Mouse (Mus musculus) hindbrain, embryonic 10.5 days (tissue): Measurements from ENCODE around the gene Tmed10. TPM values are rescaled to one million over a fixed set of nuclear protein-coding genes. Genes with fewer than 3 reads are reported as not detected.
A peak's percentile ranks its signal among the peaks of the same experiment; 100 is the strongest.

Source experiments
- DNase-seq: peaks from one replicate; pipeline ENCODE4 v3.0.0-alpha.2; 2017; ENCODE audit warnings: low spot score
- H3K27ac ChIP-seq: fragments of 300-500 bp; sonication (generic); 2 replicates; pipeline ENCODE4 v1.5.1; 2016; ENCODE audit warnings: mild to moderate bottlenecking, moderate library complexity
- H3K27me3 ChIP-seq: fragments of 300-500 bp; sonication (generic); 2 replicates; pipeline ENCODE4 v1.6.1; 2016; ENCODE audit warnings: mild to moderate bottlenecking; ENCODE audit not compliant: poor library complexity, insufficient read depth, severe bottlenecking
- H3K36me3 ChIP-seq: fragments of 300-500 bp; sonication (generic); 2 replicates; pipeline ENCODE4 v1.6.1; 2016; ENCODE audit warnings: mild to moderate bottlenecking, moderate library complexity
- H3K4me1 ChIP-seq: fragments of 300-500 bp; sonication (generic); replicated peaks from 2 replicates; pipeline ENCODE4 v1.6.1; 2016; ENCODE audit warnings: mild to moderate bottlenecking
- H3K4me3 ChIP-seq: fragments of 300-500 bp; sonication (generic); 2 replicates; pipeline ENCODE4 v1.5.1; 2016; ENCODE audit warnings: mild to moderate bottlenecking, moderate library complexity
- H3K9me3 ChIP-seq: fragments of 300-500 bp; sonication (generic); 2 replicates; pipeline ENCODE4 v1.6.1; 2016; ENCODE audit warnings: mild to moderate bottlenecking, moderate library complexity
- WGBS: fragments of 180-500 bp; shearing (Covaris S2); methylation state at CpG from one replicate; pipeline ENCODE4 v1.1.7; 2016; 5-methylcytosine and 5-hydroxymethylcytosine counted together
- polyA plus RNA-seq: library from polyadenylated mRNA; unstranded; fragments of >200 nt; fragmentation: Nextera tagmentation; extraction: Ambion mirVana; gene quantifications from 2 replicates; pipeline ENCODE4 v1.2.1, GENCODE M21; 2016

The Tmed10 gene
- polyA plus RNA-seq, 1 experiment from 2014 or later = 254 TPM

DNA sequence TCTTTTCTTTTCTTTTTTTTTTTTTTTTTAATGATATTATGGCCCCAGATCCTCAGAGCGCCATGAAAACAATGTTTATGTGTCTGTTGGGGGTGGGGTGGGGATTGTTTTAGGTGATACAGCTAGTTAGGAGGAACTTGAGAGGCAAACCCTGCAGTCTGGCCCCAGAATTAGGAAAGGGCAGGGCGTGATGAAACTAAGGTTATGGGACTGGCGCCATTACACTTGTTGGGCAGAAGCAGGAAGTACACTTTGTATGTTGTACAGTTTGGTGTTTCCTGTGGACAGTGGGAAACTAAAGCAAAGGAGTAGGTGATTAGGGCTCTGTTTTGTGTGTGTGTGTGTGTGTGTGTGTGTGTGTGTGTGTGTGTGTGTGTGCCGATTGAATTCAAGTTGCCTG, 34.7 kb downstream of the Tmed10 start:
- DNase-seq = no peak
- 45% methylated on average over 4 of the region's 4 CpGs for WGBS
- no peaks in the 10 kb centered on the region for H3K27me3 ChIP-seq
- H3K4me1 ChIP-seq = peaks cover 31% of the 10 kb centered on the region
- H3K36me3 ChIP-seq = peaks cover 44% of the 10 kb centered on the region
- H3K27ac ChIP-seq = no peak overlapping the region
- H3K9me3 ChIP-seq = no peaks in the 10 kb centered on the region
- H3K4me3 ChIP-seq = peak overlapping the region; percentile 83

- Histone ChIP-seq H3K4me1 (peaks cover 31% of the 10 kb centered on the region), H3K9me3 (no peaks in the 10 kb centered on the region), H3K4me3 (peak within 1 kb of the TSS; percentile 83), H3K36me3 (peaks cover 44% of the 10 kb centered on the region), H3K27me3 (no peaks in the 10 kb centered on the region), H3K27ac (peak within 1 kb of the TSS; percentile 97)
- DNase-seq = peak; percentile 95
- under 1% methylated on average over 36 of the region's 36 CpGs for WGBS
These were observed 35.4 kb downstream of the Tmed10 start, which contains the start of gene Nek9 for GRCm38 (mm10) chr12:85339243-85339729. Nek9 (minus strand) TSS chr12:85339362.

GRCm38 (mm10) chr12:85338815-85339214, 35.8 kb downstream of the Tmed10 start:
- peak overlapping the region; percentile 83 for H3K4me3 ChIP-seq
- no peaks in the 10 kb centered on the region for H3K9me3 ChIP-seq
- peak overlapping the region; percentile 97 for H3K27ac ChIP-seq
- no peaks in the 10 kb centered on the region for H3K27me3 ChIP-seq
- H3K4me1 ChIP-seq = peaks cover 31% of the 10 kb centered on the region
- DNase-seq = no peak
- WGBS = under 1% methylated on average over 42 of the region's 42 CpGs
- H3K36me3 ChIP-seq = peaks cover 44% of the 10 kb centered on the region

- peak overlapping the region; percentile 83 for H3K4me3 ChIP-seq
- peaks cover 31% of the 10 kb centered on the region for H3K4me1 ChIP-seq
- no peaks in the 10 kb centered on the region for H3K27me3 ChIP-seq
- peaks cover 46% of the 10 kb centered on the region for H3K36me3 ChIP-seq
- no peak overlapping the region for H3K27ac ChIP-seq
- no peak for DNase-seq
- H3K9me3 ChIP-seq = no peaks in the 10 kb centered on the region
- whole genome bisulfite sequencing = 89% methylated on average over 6 of the region's 6 CpGs
These were observed 36.9 kb downstream of the Tmed10 start for GRCm38 (mm10) chr12:85337567-85338311.

DNA sequence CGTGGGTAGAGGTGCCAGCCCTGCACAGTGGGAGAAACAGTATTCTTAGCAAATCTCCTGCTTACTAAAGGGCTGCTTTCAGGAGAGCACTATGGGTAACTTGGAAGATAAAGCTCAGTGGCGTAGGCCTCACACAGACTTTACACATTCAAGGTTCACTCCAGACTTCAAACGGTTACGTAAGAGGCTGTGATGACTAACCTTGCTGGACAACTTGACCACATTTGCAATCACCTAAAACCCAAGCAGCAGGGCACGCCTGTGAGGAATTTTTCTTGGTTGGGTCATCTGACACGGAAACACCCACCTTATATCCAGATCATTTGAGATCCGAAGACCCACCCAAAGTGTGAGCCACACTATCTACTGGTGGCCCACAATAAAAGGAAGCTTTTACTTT, 44.5 kb downstream of the Tmed10 start:
- Histone ChIP-seq H3K27me3 (no peaks in the 10 kb centered on the region), H3K9me3 (no peaks in the 10 kb centered on the region), H3K4me3 (no peak overlapping the region), H3K36me3 (peaks cover 90% of the 10 kb centered on the region), H3K4me1 (no peaks in the 10 kb centered on the region), H3K27ac (no peak overlapping the region)
- no peak for DNase-seq
- WGBS = 93% methylated on average over 7 of the region's 7 CpGs

- Histone ChIP-seq H3K36me3 (peaks cover 99% of the 10 kb centered on the region), H3K9me3 (no peaks in the 10 kb centered on the region), H3K27ac (no peak overlapping the region), H3K4me3 (no peak overlapping the region), H3K4me1 (no peaks in the 10 kb centered on the region), H3K27me3 (no peaks in the 10 kb centered on the region)
- 81% methylated on average over 3 of the region's 3 CpGs for WGBS
- DNase-seq = no peak
These were observed 66.0 kb downstream of the Tmed10 start for GRCm38 (mm10) chr12:85308651-85309050.

GRCm38 (mm10) chr12:85305247-85305892, 69.3 kb downstream of the Tmed10 start:
- Histone ChIP-seq H3K36me3 (peaks cover 98% of the 10 kb centered on the region), H3K27me3 (no peaks in the 10 kb centered on the region), H3K4me3 (no peak overlapping the region), H3K9me3 (no peaks in the 10 kb centered on the region), H3K4me1 (no peaks in the 10 kb centered on the region), H3K27ac (no peak overlapping the region)
- 56% methylated on average over 16 of the region's 16 CpGs for WGBS
- peak; percentile 82 for DNase-seq

- H3K36me3 ChIP-seq = peaks cover 98% of the 10 kb centered on the region
- H3K4me1 ChIP-seq = no peaks in the 10 kb centered on the region
- H3K27me3 ChIP-seq = no peaks in the 10 kb centered on the region
- no peak for DNase-seq
- WGBS = 84% methylated on average over 4 of the region's 4 CpGs
- H3K27ac ChIP-seq = no peak overlapping the region
- no peaks in the 10 kb centered on the region for H3K9me3 ChIP-seq
- no peak overlapping the region for H3K4me3 ChIP-seq
These were observed 69.9 kb downstream of the Tmed10 start for GRCm38 (mm10) chr12:85304725-85305124.

DNA sequence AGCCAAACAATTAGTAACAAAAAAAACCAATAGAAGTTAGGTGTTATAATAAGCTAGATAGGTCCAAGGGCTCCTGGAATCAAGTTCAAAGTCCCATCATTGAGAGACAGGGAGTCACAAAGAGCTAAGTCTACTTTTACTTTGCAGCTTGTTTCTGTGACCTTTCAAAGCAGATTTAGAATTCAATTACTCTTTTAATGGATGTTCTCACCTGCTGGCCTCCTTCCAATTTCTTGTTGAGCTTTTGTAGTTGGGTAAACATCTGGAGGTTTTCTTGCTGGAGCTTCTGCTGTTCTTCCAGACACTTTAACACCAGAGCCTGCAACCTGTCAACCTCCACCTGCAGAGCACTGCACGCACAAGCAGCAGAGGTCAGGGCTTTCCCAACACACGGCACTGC, 71.4 kb downstream of the Tmed10 start:
- no peaks in the 10 kb centered on the region for H3K4me1 ChIP-seq
- H3K36me3 ChIP-seq = peaks cover 98% of the 10 kb centered on the region
- no peaks in the 10 kb centered on the region for H3K9me3 ChIP-seq
- H3K27ac ChIP-seq = no peak overlapping the region
- WGBS = 90% methylated on average over 2 of the region's 2 CpGs
- DNase-seq = no peak
- no peaks in the 10 kb centered on the region for H3K27me3 ChIP-seq
- no peak overlapping the region for H3K4me3 ChIP-seq

GRCm38 (mm10) chr12:85298835-85299180, 75.8 kb downstream of the Tmed10 start:
- peaks cover 69% of the 10 kb centered on the region for H3K36me3 ChIP-seq
- no peaks in the 10 kb centered on the region for H3K4me1 ChIP-seq
- no peaks in the 10 kb centered on the region for H3K27me3 ChIP-seq
- no peak overlapping the region for H3K4me3 ChIP-seq
- no peak for DNase-seq
- 91% methylated on average over 1 of the region's 1 CpGs for WGBS
- peaks cover 8% of the 10 kb centered on the region; the same call in 1 of the 2 replicates for H3K9me3 ChIP-seq
- no peak overlapping the region for H3K27ac ChIP-seq

DNA sequence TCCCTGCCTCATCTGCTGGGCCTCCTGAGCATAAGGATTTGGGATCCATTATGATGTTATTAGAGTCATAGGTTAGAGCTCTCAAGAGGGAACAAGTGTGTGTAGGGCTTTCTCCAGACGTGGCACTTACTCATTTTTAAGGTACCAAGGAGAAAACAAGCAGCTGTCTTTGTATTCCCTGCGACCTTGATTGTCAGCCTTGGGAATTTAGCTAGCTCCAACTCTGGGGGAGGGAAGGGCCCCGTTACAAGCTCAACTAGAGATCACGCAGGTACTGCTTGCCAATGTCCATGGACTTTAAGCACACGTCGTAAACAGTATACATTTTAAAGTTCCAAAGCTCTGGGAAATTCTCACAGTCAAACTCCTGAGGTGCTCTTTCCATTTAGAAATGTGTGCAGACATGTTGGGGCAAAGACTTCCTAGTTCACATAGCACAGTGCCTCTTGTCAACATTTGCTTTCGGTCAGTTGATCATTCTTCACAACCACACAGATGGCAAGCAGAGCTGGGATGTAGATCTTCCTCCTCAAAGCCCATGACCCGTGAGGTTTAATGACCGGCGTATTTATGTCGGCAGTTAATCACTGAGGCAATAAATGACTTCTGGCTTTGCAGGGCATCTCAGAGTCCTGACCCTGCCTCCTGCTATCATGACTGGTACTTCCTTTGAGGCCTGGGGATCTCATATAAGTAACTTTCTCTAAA, 76.4 kb downstream of the Tmed10 start:
- no peak overlapping the region for H3K4me3 ChIP-seq
- H3K27me3 ChIP-seq = no peaks in the 10 kb centered on the region
- H3K27ac ChIP-seq = no peak overlapping the region
- H3K36me3 ChIP-seq = peaks cover 64% of the 10 kb centered on the region
- H3K9me3 ChIP-seq = peaks cover 9% of the 10 kb centered on the region; the same call in 1 of the 2 replicates
- no peak for DNase-seq
- no peaks in the 10 kb centered on the region for H3K4me1 ChIP-seq
- WGBS = 89% methylated on average over 11 of the region's 11 CpGs

- WGBS = 86% methylated on average over 10 of the region's 10 CpGs
- H3K27ac ChIP-seq = no peak overlapping the region
- H3K4me3 ChIP-seq = no peak overlapping the region
- H3K36me3 ChIP-seq = peaks cover 57% of the 10 kb centered on the region
- H3K9me3 ChIP-seq = peaks cover 9% of the 10 kb centered on the region; the same call in 1 of the 2 replicates
- no peak for DNase-seq
- H3K4me1 ChIP-seq = no peaks in the 10 kb centered on the region
- H3K27me3 ChIP-seq = no peaks in the 10 kb centered on the region
These were observed 77.2 kb downstream of the Tmed10 start for GRCm38 (mm10) chr12:85297345-85297997.
